Mouse (Mus musculus) embryonic facial prominence, embryonic 14.5 days (tissue): ENCODE data around the gene A830031A19Rik. TPM values are rescaled to one million over a fixed set of nuclear protein-coding genes. Genes with fewer than 3 reads are reported as not detected.

ENCODE experiments used
- ATAC-seq: fragments of 200-750 bp; cut with Nextera tagmentation; 2 replicates; pipeline ENCODE4 v1.8.0; 2017; ENCODE audit warnings: low read depth, moderate number of reproducible peaks, moderate TSS enrichment
- DNase-seq: peaks from one replicate; pipeline ENCODE4 v3.0.0-alpha.2; 2015; ENCODE audit warnings: low spot score
- H3K27ac ChIP-seq: fragments of 300-500 bp; sonication (generic); replicated peaks from 2 replicates; pipeline ENCODE4 v1.5.1; 2014; ENCODE audit warnings: low read depth, mild to moderate bottlenecking, low read length, moderate library complexity
- H3K27me3 ChIP-seq: fragments of 300-500 bp; sonication (generic); replicated peaks from 2 replicates; pipeline ENCODE4 v1.6.1; 2014; ENCODE audit warnings: low read length; ENCODE audit not compliant: control insufficient read depth, insufficient read depth
- H3K36me3 ChIP-seq: fragments of 300-500 bp; sonication (generic); 2 replicates; pipeline ENCODE4 v1.6.1; 2014; ENCODE audit warnings: low read length, mixed read lengths; ENCODE audit not compliant: control insufficient read depth, insufficient read depth
- H3K4me1 ChIP-seq: fragments of 300-500 bp; sonication (generic); 2 replicates; pipeline ENCODE4 v1.6.1; 2014; ENCODE audit warnings: antibody characterized with exemption, low read length; ENCODE audit not compliant: control insufficient read depth, insufficient read depth
- H3K4me2 ChIP-seq: fragments of 300-500 bp; sonication (generic); 2 replicates; pipeline ENCODE4 v1.6.1; 2014; ENCODE audit warnings: low read depth, mild to moderate bottlenecking, low read length, moderate library complexity, mixed read lengths
- H3K4me3 ChIP-seq: fragments of 300-500 bp; sonication (generic); 2 replicates; pipeline ENCODE4 v1.5.1; 2014; ENCODE audit warnings: low read depth, mild to moderate bottlenecking, low read length
- H3K9ac ChIP-seq: fragments of 300-500 bp; sonication (generic); 2 replicates; pipeline ENCODE4 v1.6.1; 2014; ENCODE audit warnings: low read depth, mild to moderate bottlenecking, low read length, moderate library complexity, mixed read lengths
- H3K9me3 ChIP-seq: fragments of 300-500 bp; sonication (generic); 2 replicates; pipeline ENCODE4 v1.6.1; 2016; ENCODE audit warnings: low read length; ENCODE audit not compliant: control insufficient read depth
- WGBS: fragments of 180-500 bp; shearing (Covaris S2); extraction: QIAGEN DNeasy Blood & Tissue Kit; methylation state at CpG from one replicate; pipeline ENCODE4 v1.1.7; 2014; 5-methylcytosine and 5-hydroxymethylcytosine counted together
- polyA plus RNA-seq: library from polyadenylated mRNA; unstranded; fragments of >200 nt; fragmentation: Nextera tagmentation; extraction: Ambion mirVana; gene quantifications from 2 replicates; pipeline ENCODE4 v1.2.1, GENCODE M21; 2014

The A830031A19Rik gene
- polyA plus RNA-seq, 1 experiment from 2014 or later, result not detected

GRCm38 (mm10) chr11:24099886-24100293, 25.0 kb upstream of the A830031A19Rik start:
- DNase-seq (peak; percentile 82), ATAC-seq (peak; percentile 39; the same call in 1 of the 2 replicates)
- H3K9me3 ChIP-seq, result no peaks in the 10 kb centered on the region
- H3K27ac ChIP-seq, result peak overlapping the region; percentile 45; the same call in 1 of the 2 replicates
- H3K4me3 ChIP-seq, result no peak overlapping the region
- no peaks in the 10 kb centered on the region for H3K36me3 ChIP-seq
- H3K4me1 ChIP-seq, result peaks cover 61% of the 10 kb centered on the region
- no peaks in the 10 kb centered on the region for H3K27me3 ChIP-seq
- H3K4me2 ChIP-seq, result peak overlapping the region; percentile 16; the same call in 1 of the 2 replicates
- WGBS, result 25% methylated on average over 6 of the region's 7 CpGs
- no peak overlapping the region for H3K9ac ChIP-seq

GRCm38 (mm10) chr11:24099215-24099614, 24.4 kb upstream of the A830031A19Rik start:
- H3K36me3 ChIP-seq, result no peaks in the 10 kb centered on the region
- WGBS, result 75% methylated on average over 10 of the region's 10 CpGs
- H3K4me3 ChIP-seq, result no peak overlapping the region
- ATAC-seq (no peak), DNase-seq (no peak)
- peak overlapping the region; percentile 45; the same call in 1 of the 2 replicates for H3K27ac ChIP-seq
- H3K27me3 ChIP-seq, result no peaks in the 10 kb centered on the region
- no peak overlapping the region for H3K9ac ChIP-seq
- no peak overlapping the region for H3K4me2 ChIP-seq
- no peaks in the 10 kb centered on the region for H3K9me3 ChIP-seq
- H3K4me1 ChIP-seq, result peaks cover 68% of the 10 kb centered on the region

- no peak overlapping the region for H3K4me2 ChIP-seq
- no peak overlapping the region for H3K4me3 ChIP-seq
- no peaks in the 10 kb centered on the region for H3K36me3 ChIP-seq
- DNase-seq, result no peak
- no peaks in the 10 kb centered on the region for H3K27me3 ChIP-seq
- 41% methylated on average over 3 of the region's 3 CpGs for WGBS
- H3K9me3 ChIP-seq, result no peaks in the 10 kb centered on the region
- no peak overlapping the region for H3K9ac ChIP-seq
- H3K27ac ChIP-seq, result 0 out of 2 replicates have a peak overlapping the region, but pooled peaks have one; percentile 25
- no peak for ATAC-seq
- peaks cover 71% of the 10 kb centered on the region for H3K4me1 ChIP-seq
Observed at GRCm38 (mm10) chr11:24098662-24099061, 23.8 kb upstream of the A830031A19Rik start.

- H3K4me3 ChIP-seq, result no peak overlapping the region
- no peak overlapping the region for H3K9ac ChIP-seq
- 35% methylated on average over 5 of the region's 5 CpGs for WGBS
- H3K4me1 ChIP-seq, result peaks cover 71% of the 10 kb centered on the region
- H3K9me3 ChIP-seq, result no peaks in the 10 kb centered on the region
- no peak overlapping the region for H3K4me2 ChIP-seq
- no peaks in the 10 kb centered on the region for H3K36me3 ChIP-seq
- H3K27ac ChIP-seq, result no peak overlapping the region
- DNase-seq, result no peak
- ATAC-seq, result no peak
- H3K27me3 ChIP-seq, result no peaks in the 10 kb centered on the region
Observed at GRCm38 (mm10) chr11:24098069-24098468, 23.2 kb upstream of the A830031A19Rik start.

- Histone ChIP-seq H3K4me1 (peaks cover 68% of the 10 kb centered on the region), H3K4me2 (peak overlapping the region; percentile 2; the same call in 1 of the 2 replicates), H3K4me3 (no peak overlapping the region), H3K27ac (peak overlapping the region; percentile 22; the same call in 1 of the 2 replicates), H3K27me3 (no peaks in the 10 kb centered on the region), H3K9me3 (no peaks in the 10 kb centered on the region), H3K36me3 (no peaks in the 10 kb centered on the region), H3K9ac (no peak overlapping the region)
- DNase-seq (peak; percentile 56), ATAC-seq (no peak)
- WGBS, result 19% methylated on average over 6 of the region's 6 CpGs
Observed at GRCm38 (mm10) chr11:24097026-24097425, 22.2 kb upstream of the A830031A19Rik start.

- WGBS, result 35% methylated on average over 6 of the region's 6 CpGs
- no peak overlapping the region for H3K9ac ChIP-seq
- H3K27ac ChIP-seq, result no peak overlapping the region
- no peaks in the 10 kb centered on the region for H3K27me3 ChIP-seq
- H3K4me2 ChIP-seq, result peak overlapping the region; percentile 2; the same call in 1 of the 2 replicates
- DNase-seq (no peak), ATAC-seq (no peak)
- H3K4me3 ChIP-seq, result no peak overlapping the region
- H3K36me3 ChIP-seq, result no peaks in the 10 kb centered on the region
- no peaks in the 10 kb centered on the region for H3K9me3 ChIP-seq
- H3K4me1 ChIP-seq, result peaks cover 70% of the 10 kb centered on the region
Observed at GRCm38 (mm10) chr11:24096483-24096882, 21.6 kb upstream of the A830031A19Rik start.

- no peaks in the 10 kb centered on the region for H3K9me3 ChIP-seq
- ATAC-seq (no peak), DNase-seq (no peak)
- H3K4me3 ChIP-seq, result no peak overlapping the region
- 65% methylated on average over 7 of the region's 7 CpGs for WGBS
- H3K4me1 ChIP-seq, result peaks cover 73% of the 10 kb centered on the region
- no peak overlapping the region for H3K9ac ChIP-seq
- peak overlapping the region; percentile 1; the same call in 1 of the 2 replicates for H3K4me2 ChIP-seq
- H3K27ac ChIP-seq, result no peak overlapping the region
- H3K36me3 ChIP-seq, result no peaks in the 10 kb centered on the region
- H3K27me3 ChIP-seq, result no peaks in the 10 kb centered on the region
Observed at GRCm38 (mm10) chr11:24095656-24096353, 21.0 kb upstream of the A830031A19Rik start.

- ATAC-seq, result no peak
- Histone ChIP-seq H3K27me3 (no peaks in the 10 kb centered on the region), H3K4me1 (peaks cover 68% of the 10 kb centered on the region), H3K4me3 (no peak overlapping the region), H3K9me3 (no peaks in the 10 kb centered on the region), H3K9ac (peak overlapping the region; percentile 2; the same call in 1 of the 2 replicates), H3K4me2 (peak overlapping the region; percentile 1), H3K27ac (no peak overlapping the region), H3K36me3 (0 out of 2 replicates have a peak, but pooled peaks cover 1% of the 10 kb centered on the region)
- 36% methylated on average over 9 of the region's 9 CpGs for WGBS
- DNase-seq, result no peak
Observed at GRCm38 (mm10) chr11:24095236-24095635, 20.4 kb upstream of the A830031A19Rik start.
